Mouse (Mus musculus): ENCODE results near the gene A430078G23Rik.

GRCm38 (mm10) chr8:3330662-3331061 is 22.6 kb upstream of the A430078G23Rik start:
- no peak for TF ChIP-seq CTCF (IDR thresholded peaks at IDR 0.05; ENCODE audit: borderline replicate concordance, control insufficient read depth, extremely low read depth, insufficient read depth, low read length, poor library complexity)
- TF ChIP-seq POLR2A (IDR thresholded peaks at IDR 0.05; ENCODE audit: control insufficient read depth, extremely low read depth, insufficient read depth, low read length, poor library complexity), result no peak
